Mouse (Mus musculus) CH12.LX (cell line): ENCODE measurements at regions not wholly inside any gene's neighbourhood (a gene's known extent, or its start where the extent isn't known, plus 50 kb on each side); places are given as distances from the start of the nearest gene placed in this dataset.

Experiments
- CTCF ChIP-seq, 2 experiments: IDR thresholded peaks in 1 of 2; conservative IDR thresholded peaks in 1 of 2; 2 replicates each; pipeline ENCODE4 v1.5.1; 2011 to 2012; ENCODE audit warnings: low read depth in 2 of 2, low read length in 2 of 2, improper control_type of control experiment in 1 of 2, inconsistent platforms in 1 of 2, mild to moderate bottlenecking in 1 of 2, moderate library complexity in 1 of 2
- ETS1 ChIP-seq: conservative IDR thresholded peaks from 2 replicates; pipeline ENCODE4 v1.6.1; 2012; ENCODE audit warnings: low read depth, mild to moderate bottlenecking, inconsistent platforms, low read length, improper control_type of control experiment, moderate library complexity
- GABPA ChIP-seq: IDR thresholded peaks from 2 replicates; pipeline ENCODE4 v1.6.1; 2012; ENCODE audit warnings: low read depth, low read length, improper control_type of control experiment, inconsistent platforms; ENCODE audit not compliant: insufficient replicate concordance
- MAFK ChIP-seq: IDR thresholded peaks from 2 replicates; pipeline ENCODE4 v1.6.1; 2011; ENCODE audit warnings: low read length, improper control_type of control experiment; ENCODE audit not compliant: insufficient replicate concordance
- POLR2A ChIP-seq: IDR thresholded peaks from 2 replicates; pipeline ENCODE4 v1.6.1; 2011; ENCODE audit warnings: low read depth, mild to moderate bottlenecking, improper control_type of control experiment, low read length
- SMC3 ChIP-seq: IDR thresholded peaks from 2 replicates; pipeline ENCODE4 v1.6.1; 2011; ENCODE audit warnings: low read depth, low read length, improper control_type of control experiment

- TF ChIP-seq POLR2A (no peak), MAFK (no peak), CTCF (conservative IDR thresholded peaks at IDR 0.05 in 1 of 2, IDR thresholded peaks at IDR 0.05 in 1 of 2; ENCODE audit: low read depth in 2 of 2, low read length in 2 of 2) (no peak), SMC3 (no peak), GABPA (no peak), ETS1 (no peak)
These were observed 67.6 kb upstream of the Oxgr1 start for GRCm38 (mm10) chr14:120109846-120110245.
